15 mouse cellular contexts compared by ENCODE assay signal in the genomic region with DNA sequence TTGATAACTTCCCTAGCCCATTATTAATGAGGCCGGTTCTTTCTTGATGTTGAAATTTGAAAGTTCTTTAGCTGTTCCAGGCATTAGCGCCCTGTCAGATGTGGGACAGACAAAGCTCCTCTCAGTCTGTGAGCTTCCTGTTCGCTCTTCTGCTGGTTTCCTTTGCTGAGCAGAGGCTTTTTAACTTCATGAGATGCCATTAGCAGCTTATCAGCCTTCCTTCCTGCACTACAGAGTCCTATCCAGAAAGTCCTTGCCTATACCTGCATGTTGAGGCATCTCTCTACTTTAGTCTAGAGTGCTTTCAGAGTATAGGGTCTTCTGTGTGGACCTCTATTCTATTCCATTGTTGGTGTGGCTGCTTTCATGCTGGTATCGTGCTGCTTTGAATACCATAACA.
"Had no signal": no experiment of that assay in that cellular context is flagged by ENCODE, and none has a peak within 500 bp of the region (broad histone marks: within the 10 kb centered on the region; RNA-seq: fewer than 3 reads in every experiment).

No protein-coding gene starts in this region.

- H3K27ac ChIP-seq: kidney, postnatal 0 days; layer of hippocampus, adult 2 months; liver, embryonic 15.5 days; midbrain, embryonic 10.5 days; neural tube, embryonic 12.5 days had no signal

- DNase-seq: kidney, adult 9 months; kidney, postnatal 4 days; left cerebral cortex, postnatal 4 days; lung, postnatal 36 days; midbrain, embryonic 14.5 days; right cerebral cortex, postnatal 4 days; spleen, adult 18-20 months; thymus, adult 18-20 months had no signal

- H3K4me3 ChIP-seq: layer of hippocampus, adult 2 months; liver, embryonic 15.5 days; midbrain, embryonic 10.5 days; myocyte; neural tube, embryonic 12.5 days had no signal

- H3K27me3 ChIP-seq: liver, embryonic 15.5 days; neural tube, embryonic 12.5 days had no signal

- H3K4me1 ChIP-seq: liver, embryonic 15.5 days had no signal

- H3K9ac ChIP-seq: liver, embryonic 15.5 days; neural tube, embryonic 12.5 days had no signal

- H3K4me2 ChIP-seq: liver, embryonic 11.5 days; liver, embryonic 15.5 days; neural tube, embryonic 12.5 days had no signal

- H3K36me3 ChIP-seq: liver, embryonic 15.5 days; midbrain, embryonic 10.5 days; neural tube, embryonic 12.5 days had no signal

- H3K9me3 ChIP-seq: liver, embryonic 15.5 days; midbrain, embryonic 10.5 days; neural tube, embryonic 12.5 days had no signal
